Mouse (Mus musculus) G1E (cell line): ENCODE measurements around the gene Foxr1.

Experiments used
- CTCF ChIP-seq: IDR thresholded peaks from 2 replicates; pipeline ENCODE4 v1.5.1; 2012; ENCODE audit warnings: low read depth, low read length, inconsistent platforms, mixed read lengths
- GATA1 ChIP-seq: IDR thresholded peaks from 2 replicates; pipeline ENCODE4 v1.6.1; 2012; ENCODE audit warnings: borderline replicate concordance, low read length, inconsistent platforms, mixed read lengths
- TAL1 ChIP-seq: conservative IDR thresholded peaks from 2 replicates; pipeline ENCODE4 v1.6.1; 2012; ENCODE audit warnings: low read depth, low read length, inconsistent platforms, mixed read lengths

- no peak for TF ChIP-seq CTCF
- TF ChIP-seq GATA1: no peak
- no peak for TF ChIP-seq TAL1
Measured at GRCm38 (mm10) chr9:44406906-44407751, 33.8 kb downstream of the Foxr1 start, which contains the start of the genes Rps25 and Trappc4.
